Mouse (Mus musculus) thymus, adult 2 months (tissue): ENCODE data around the gene Lman2l. TPM values are rescaled to one million over a fixed set of nuclear protein-coding genes. Genes with fewer than 3 reads are reported as not detected.

Experiments used
- DNase-seq: peaks from one replicate; pipeline ENCODE4 v3.0.0; 2021
- H3K27ac ChIP-seq: fragments of 200-500 bp; 2 replicates; pipeline ENCODE4 v1.5.1; 2012; ENCODE audit warnings: low read length, control low read depth; ENCODE audit not compliant: control insufficient read depth, insufficient read depth
- H3K27me3 ChIP-seq: fragments of 200-500 bp; 2 replicates; pipeline ENCODE4 v1.6.1; 2012; ENCODE audit warnings: mild to moderate bottlenecking, low read length, moderate library complexity, mixed read lengths; ENCODE audit not compliant: control insufficient read depth, insufficient read depth
- H3K36me3 ChIP-seq: fragments of 200-500 bp; 2 replicates; pipeline ENCODE4 v1.6.1; 2012; ENCODE audit warnings: mild to moderate bottlenecking, low read length, moderate library complexity; ENCODE audit not compliant: control insufficient read depth, insufficient read depth
- H3K4me1 ChIP-seq: fragments of 200-500 bp; replicated peaks from 2 replicates; pipeline ENCODE4 v1.6.1; 2012; ENCODE audit warnings: low read length; ENCODE audit not compliant: control insufficient read depth, insufficient read depth
- H3K4me3 ChIP-seq: fragments of 200-500 bp; 2 replicates; pipeline ENCODE4 v1.5.1; 2012; ENCODE audit warnings: mild to moderate bottlenecking, low read length, control low read depth, moderate library complexity; ENCODE audit not compliant: control insufficient read depth, insufficient read depth
- CTCF ChIP-seq: fragments of 200-500 bp; IDR thresholded peaks from 2 replicates; pipeline ENCODE4 v1.5.1; 2012; ENCODE audit warnings: mild to moderate bottlenecking, control low read depth, low read length, moderate library complexity, borderline replicate concordance; ENCODE audit not compliant: control insufficient read depth, poor library complexity, insufficient read depth; ENCODE audit errors: extremely low read depth
- POLR2A ChIP-seq: fragments of 200-500 bp; IDR thresholded peaks from 2 replicates; pipeline ENCODE4 v1.6.1; 2012; ENCODE audit warnings: mild to moderate bottlenecking, low read length, control low read depth, moderate library complexity; ENCODE audit not compliant: control insufficient read depth, poor library complexity, insufficient read depth; ENCODE audit errors: extremely low read depth
- WGBS: fragments of 180-500 bp; shearing (Covaris S2); methylation state at CpG from one replicate; pipeline ENCODE4 v1.1.7; 2018; 5-methylcytosine and 5-hydroxymethylcytosine counted together
- polyA plus RNA-seq: library from polyadenylated mRNA; depleted of rRNA; stranded (reverse); fragments of >200 nt; gene quantifications from 2 replicates; pipeline ENCODE4 v1.2.3, GENCODE M21; 2012

Gene Lman2l
- polyA plus RNA-seq, 1 experiment, result 62.4 TPM

DNA sequence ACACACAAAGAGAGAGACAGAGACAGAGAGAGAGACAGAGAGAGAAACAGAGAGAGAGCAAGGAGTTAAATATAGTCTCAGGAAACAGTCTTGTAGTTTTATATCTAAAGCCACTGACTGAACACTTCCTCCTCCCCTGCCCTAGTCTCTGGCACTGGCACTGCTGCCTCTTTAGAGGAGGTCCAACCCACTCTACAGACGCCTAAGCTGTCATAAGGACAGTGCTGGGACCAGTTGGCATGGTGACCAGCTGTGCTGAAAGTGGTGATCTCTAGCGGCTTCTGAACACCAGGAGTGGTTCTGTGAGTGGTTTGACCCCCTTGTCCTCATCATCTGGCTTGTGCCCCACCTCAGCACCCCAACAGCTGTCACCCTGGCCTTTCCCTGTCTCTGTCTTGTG lies 16.8 kb upstream of the Lman2l start:
- no peaks in the 10 kb centered on the region for H3K27me3 ChIP-seq
- peaks cover 18% of the 10 kb centered on the region for H3K4me1 ChIP-seq
- H3K27ac ChIP-seq, result peak overlapping the region; percentile 72
- DNase-seq, result peak; percentile 42
- no peaks in the 10 kb centered on the region for H3K36me3 ChIP-seq
- peak overlapping the region; percentile 50 for H3K4me3 ChIP-seq
- 3% methylated on average over 2 of the region's 2 CpGs for WGBS
- TF ChIP-seq POLR2A (no peak), CTCF (no peak)

GRCm38 (mm10) chr1:36458169-36458568 lies 13.1 kb upstream of the Lman2l start:
- Histone ChIP-seq H3K4me3 (no peak overlapping the region), H3K27me3 (no peaks in the 10 kb centered on the region), H3K36me3 (no peaks in the 10 kb centered on the region), H3K4me1 (peaks cover 19% of the 10 kb centered on the region), H3K27ac (no peak overlapping the region)
- TF ChIP-seq POLR2A (no peak), CTCF (no peak)
- no peak for DNase-seq
- 92% methylated on average over 5 of the region's 5 CpGs for WGBS

GRCm38 (mm10) chr1:36457388-36458014 lies 12.4 kb upstream of the Lman2l start:
- Histone ChIP-seq H3K36me3 (no peaks in the 10 kb centered on the region), H3K4me3 (no peak overlapping the region), H3K27me3 (no peaks in the 10 kb centered on the region), H3K4me1 (peaks cover 18% of the 10 kb centered on the region), H3K27ac (no peak overlapping the region)
- TF ChIP-seq POLR2A, result no peak
- TF ChIP-seq CTCF, result no peak
- DNase-seq, result no peak
- WGBS, result 57% methylated on average over 7 of the region's 7 CpGs

GRCm38 (mm10) chr1:36454055-36454815 lies 9.2 kb upstream of the Lman2l start:
- no peak overlapping the region for H3K4me3 ChIP-seq
- peaks cover 8% of the 10 kb centered on the region for H3K4me1 ChIP-seq
- no peak overlapping the region for H3K27ac ChIP-seq
- no peak for DNase-seq
- TF ChIP-seq CTCF (no peak), POLR2A (no peak)
- no peaks in the 10 kb centered on the region for H3K36me3 ChIP-seq
- WGBS, result 90% methylated on average over 6 of the region's 6 CpGs
- no peaks in the 10 kb centered on the region for H3K27me3 ChIP-seq

DNA sequence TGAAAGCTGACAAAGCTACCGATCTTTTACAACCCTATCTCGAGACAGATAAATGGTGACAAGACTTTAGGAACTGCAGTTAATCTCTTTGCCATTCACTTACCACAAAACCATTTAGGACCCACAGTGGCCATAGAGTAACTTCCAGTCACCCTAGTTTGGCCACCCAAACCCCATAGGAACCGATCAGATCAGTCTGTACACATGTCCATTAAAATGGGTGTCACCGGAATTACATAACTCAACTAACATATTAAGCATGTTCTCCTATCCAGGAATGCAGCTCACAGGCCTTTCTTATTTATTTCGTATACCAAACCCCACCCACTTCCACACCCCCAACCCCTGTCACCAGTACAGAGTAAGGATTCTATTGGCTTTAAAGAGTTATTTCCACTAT lies 1.8 kb upstream of the Lman2l start:
- DNase-seq, result no peak
- no peak for TF ChIP-seq CTCF
- TF ChIP-seq POLR2A, result no peak
- 90% methylated on average over 5 of the region's 5 CpGs for WGBS
- 0 out of 2 replicates have a peak, but pooled peaks cover 4% of the 10 kb centered on the region for H3K36me3 ChIP-seq
- H3K27me3 ChIP-seq, result no peaks in the 10 kb centered on the region
- H3K4me3 ChIP-seq, result no peak overlapping the region
- H3K4me1 ChIP-seq, result peaks cover 18% of the 10 kb centered on the region
- H3K27ac ChIP-seq, result no peak overlapping the region

DNA sequence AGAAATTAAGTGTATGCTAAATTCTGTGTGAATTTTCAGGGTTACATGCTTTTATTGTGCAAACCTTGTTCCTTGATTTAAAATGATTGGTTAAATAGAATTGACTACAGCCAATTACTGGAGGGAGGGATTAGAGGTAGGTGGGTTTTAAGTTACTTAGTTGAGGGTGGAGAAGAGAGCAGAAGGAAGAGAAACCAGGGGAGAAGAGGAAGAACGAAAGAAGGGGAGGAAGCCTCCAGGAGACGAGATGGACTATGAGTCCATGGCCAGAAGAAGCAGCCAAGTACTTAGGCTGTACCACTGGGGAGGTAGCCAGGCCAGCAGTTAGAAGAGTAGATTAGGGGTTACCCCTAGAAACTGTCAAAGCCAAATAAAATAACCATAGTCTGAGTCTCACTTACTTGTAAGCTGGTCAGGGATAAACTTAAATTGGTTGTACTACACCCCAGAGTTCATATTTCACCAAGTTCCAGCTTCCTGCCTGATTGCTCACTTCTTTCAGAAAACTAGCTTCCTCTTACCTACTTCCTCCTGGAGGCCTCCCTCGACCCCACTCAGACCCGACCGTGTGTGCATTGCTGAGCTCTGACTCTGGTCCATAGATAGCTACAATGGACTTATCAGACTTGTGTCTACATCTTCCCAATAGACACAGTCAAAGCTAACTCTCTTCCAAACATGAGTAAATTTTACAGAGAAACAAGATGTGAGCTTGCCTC lies 1.2 kb upstream of the Lman2l start:
- Histone ChIP-seq H3K4me1 (peaks cover 18% of the 10 kb centered on the region), H3K4me3 (no peak overlapping the region), H3K36me3 (peaks cover 4% of the 10 kb centered on the region; the same call in 1 of the 2 replicates), H3K27ac (peak overlapping the region; percentile 53), H3K27me3 (no peaks in the 10 kb centered on the region)
- no peak for TF ChIP-seq POLR2A
- TF ChIP-seq CTCF, result no peak
- DNase-seq, result no peak
- WGBS, result 26% methylated on average over 5 of the region's 5 CpGs
